Mouse (Mus musculus) G1E (cell line): ENCODE measurements around the gene Unc5c.

ENCODE experiments used
- CTCF ChIP-seq: IDR thresholded peaks from 2 replicates; pipeline ENCODE4 v1.5.1; 2012; ENCODE audit warnings: low read depth, low read length, inconsistent platforms, mixed read lengths
- GATA1 ChIP-seq: IDR thresholded peaks from 2 replicates; pipeline ENCODE4 v1.6.1; 2012; ENCODE audit warnings: borderline replicate concordance, low read length, inconsistent platforms, mixed read lengths
- GATA2 ChIP-seq: IDR thresholded peaks from 2 replicates; pipeline ENCODE4 v1.6.1; 2012; ENCODE audit warnings: low read depth, low read length, inconsistent platforms, borderline replicate concordance
- TAL1 ChIP-seq: conservative IDR thresholded peaks from 2 replicates; pipeline ENCODE4 v1.6.1; 2012; ENCODE audit warnings: low read depth, low read length, inconsistent platforms, mixed read lengths

- TF ChIP-seq CTCF (no peak), GATA1 (no peak), TAL1 (no peak), GATA2 (no peak)
These were observed 349.8 kb downstream of the Unc5c start for GRCm38 (mm10) chr3:141814776-141815175.
